Mouse (Mus musculus) natural killer cell, adult 2 months (primary cell): Measurements from ENCODE around the gene B430306N03Rik.
"Not testable (repeated sequence)": the region's sequence is repeated elsewhere in the genome, so short reads cannot be mapped to it uniquely, and the experiment has no call there.

ENCODE experiments used
- DNase-seq, 2 experiments: peaks; one replicate each; pipeline ENCODE4 v3.0.0; 2022; ENCODE audit warnings: low spot score in 2 of 2

Gene B430306N03Rik

DNA sequence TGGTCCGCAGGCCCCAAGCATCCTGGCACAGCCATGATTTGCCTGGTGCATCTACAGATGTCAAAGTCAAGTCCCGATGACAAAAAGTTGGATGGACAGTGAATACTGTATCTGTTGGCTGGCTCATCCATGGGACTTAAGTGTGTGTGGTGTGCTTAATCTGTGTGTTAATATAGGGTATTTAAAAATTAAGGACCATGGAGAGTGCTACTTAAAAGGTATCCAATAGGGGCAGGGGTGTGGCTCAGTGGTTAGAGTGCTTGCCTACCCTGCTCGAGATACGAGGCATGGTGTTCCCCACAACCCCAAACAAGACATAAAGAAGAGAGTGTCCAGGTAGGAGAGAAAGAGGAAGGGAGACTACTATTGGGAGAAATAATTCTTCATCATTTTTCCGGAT lies 14.1 kb upstream of the B430306N03Rik start:
- no peak for DNase-seq

- DNase-seq: no peak
Observed at GRCm38 (mm10) chr17:48312124-48312523, 3.8 kb upstream of the B430306N03Rik start.

- no peak for DNase-seq
Observed at GRCm38 (mm10) chr17:48318686-48319085, 2.7 kb downstream of the B430306N03Rik start.

GRCm38 (mm10) chr17:48321279-48321678 lies 5.3 kb downstream of the B430306N03Rik start:
- DNase-seq: no peak

DNA sequence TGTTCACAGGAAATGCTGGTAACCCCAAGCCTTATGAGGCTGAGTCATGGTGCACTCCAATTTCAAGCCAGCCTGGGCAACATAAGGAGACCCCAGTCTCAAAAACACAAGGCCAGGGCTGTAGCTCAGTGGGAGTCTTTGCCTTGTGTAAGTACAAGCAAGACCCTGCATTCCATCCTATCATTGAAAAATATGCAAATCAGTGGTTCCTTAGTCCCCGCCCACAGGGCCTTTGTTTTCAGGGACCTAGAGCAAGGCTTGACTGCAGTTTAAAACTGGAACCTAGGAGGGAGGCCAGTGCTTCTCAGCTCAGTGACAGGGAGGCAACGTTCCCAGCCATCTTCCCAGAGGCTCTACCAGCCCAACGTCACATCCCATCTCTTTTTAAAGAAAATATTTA lies 7.3 kb downstream of the B430306N03Rik start:
- no peak for DNase-seq

DNA sequence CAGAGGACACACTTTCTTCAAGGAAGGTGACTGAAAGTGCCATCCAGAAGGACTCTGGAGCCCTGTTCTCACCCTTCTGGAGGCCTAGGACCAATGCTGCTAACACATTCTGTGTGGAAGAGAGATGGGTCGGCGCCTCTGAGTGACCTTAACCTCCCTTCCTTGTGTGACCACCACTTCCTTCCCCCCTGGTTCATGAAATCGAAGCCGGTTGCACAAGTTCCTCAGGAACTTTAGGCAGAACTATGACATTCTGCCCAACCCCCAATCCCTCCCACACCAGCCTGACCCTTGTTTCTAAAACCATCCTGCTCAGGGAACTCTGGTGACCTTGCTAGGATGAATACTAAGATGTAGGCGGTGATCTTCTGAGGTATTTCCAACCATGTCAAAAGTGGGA lies 8.3 kb downstream of the B430306N03Rik start:
- DNase-seq: no peak

GRCm38 (mm10) chr17:48325093-48325492 lies 9.2 kb downstream of the B430306N03Rik start:
- DNase-seq: no peak

DNA sequence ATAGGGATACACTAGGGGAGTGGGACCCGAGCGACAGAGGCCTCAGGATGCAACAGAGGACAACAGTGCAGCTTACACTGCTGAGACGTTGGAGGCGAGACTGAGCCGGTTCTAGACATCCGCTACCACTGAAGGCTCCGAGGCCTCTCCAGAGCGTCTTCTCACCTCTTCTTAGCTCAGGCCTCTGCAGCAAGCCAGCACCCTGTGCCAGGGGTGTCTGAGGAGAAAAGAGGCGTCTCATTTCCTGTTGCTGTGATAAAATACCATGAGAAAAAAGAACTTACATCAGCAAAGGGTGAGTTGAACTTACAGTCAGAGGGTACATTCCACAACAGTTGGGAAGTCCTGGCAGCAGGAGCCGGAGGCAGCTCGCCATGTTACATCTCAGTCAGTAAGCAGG lies 9.7 kb downstream of the B430306N03Rik start:
- DNase-seq: no peak

- no peak for DNase-seq
Observed at GRCm38 (mm10) chr17:48326656-48327055, 10.7 kb downstream of the B430306N03Rik start.

GRCm38 (mm10) chr17:48332524-48332923 lies 16.6 kb downstream of the B430306N03Rik start:
- peak in 1 of 2 experiments; percentile 44 for DNase-seq

DNA sequence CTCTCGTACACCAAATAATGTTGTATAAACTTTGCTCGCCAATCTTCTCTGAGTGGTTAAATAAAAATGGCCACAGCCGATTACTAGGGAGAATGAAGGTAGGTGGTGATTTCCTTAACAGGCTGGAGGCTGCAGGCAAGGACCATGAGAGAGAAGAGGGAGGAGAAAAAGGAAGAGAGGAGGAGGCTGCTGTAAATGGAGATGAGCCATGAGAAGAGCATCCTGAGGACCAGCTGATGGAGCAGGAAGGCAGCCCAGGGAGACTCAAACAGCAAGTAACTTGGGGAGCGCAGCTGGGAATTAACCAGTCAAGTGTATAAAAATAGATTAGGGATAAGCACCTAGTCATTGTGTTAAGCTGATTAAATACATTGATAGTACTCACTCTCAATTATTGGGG lies 18.2 kb downstream of the B430306N03Rik start:
- DNase-seq: no peak

GRCm38 (mm10) chr17:48336857-48337256 lies 20.9 kb downstream of the B430306N03Rik start:
- peak; percentile 69 to 84 for DNase-seq

- no peak for DNase-seq
Observed at GRCm38 (mm10) chr17:48340267-48340666, 24.3 kb downstream of the B430306N03Rik start.

DNA sequence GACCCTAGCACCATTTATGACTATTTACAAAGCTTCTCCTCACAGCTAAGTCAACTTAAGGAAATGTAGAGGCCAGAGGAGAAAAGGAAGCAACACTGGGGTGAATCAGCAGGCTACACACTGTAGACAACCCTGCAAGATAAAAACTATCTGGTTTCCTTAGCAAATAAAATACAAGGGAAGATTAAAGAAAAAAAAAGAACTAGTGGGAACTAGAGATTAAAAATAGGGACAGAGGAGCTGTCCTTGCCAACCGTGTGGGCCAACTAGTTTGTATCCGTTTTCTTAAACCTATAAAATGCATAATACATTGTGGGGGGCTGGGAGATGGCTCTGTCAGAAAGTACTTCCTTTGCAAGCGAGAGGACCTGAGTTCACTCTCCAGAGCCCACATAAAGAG lies 26.0 kb downstream of the B430306N03Rik start:
- DNase-seq: no peak

DNA sequence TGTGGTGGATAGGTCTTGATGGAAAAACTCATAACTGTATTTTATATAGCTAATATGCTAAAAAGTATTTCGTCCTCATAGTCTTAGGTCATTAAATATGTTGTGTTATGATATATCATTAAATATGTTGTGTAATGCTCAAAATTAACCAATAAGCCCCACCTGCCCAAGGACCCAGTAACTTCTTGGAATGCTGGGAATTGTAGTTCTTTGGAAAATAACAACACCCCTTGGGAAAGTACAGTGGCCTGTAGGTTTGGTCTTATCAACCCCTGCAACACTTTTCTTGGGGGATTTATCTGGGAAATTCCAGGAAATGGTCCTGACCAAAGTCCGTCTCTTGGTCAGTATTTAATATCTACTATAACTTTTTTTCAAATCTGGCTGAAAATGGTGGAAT lies 27.1 kb downstream of the B430306N03Rik start:
- no peak for DNase-seq

- DNase-seq: no peak
Observed at GRCm38 (mm10) chr17:48345824-48346223, 29.9 kb downstream of the B430306N03Rik start.

DNA sequence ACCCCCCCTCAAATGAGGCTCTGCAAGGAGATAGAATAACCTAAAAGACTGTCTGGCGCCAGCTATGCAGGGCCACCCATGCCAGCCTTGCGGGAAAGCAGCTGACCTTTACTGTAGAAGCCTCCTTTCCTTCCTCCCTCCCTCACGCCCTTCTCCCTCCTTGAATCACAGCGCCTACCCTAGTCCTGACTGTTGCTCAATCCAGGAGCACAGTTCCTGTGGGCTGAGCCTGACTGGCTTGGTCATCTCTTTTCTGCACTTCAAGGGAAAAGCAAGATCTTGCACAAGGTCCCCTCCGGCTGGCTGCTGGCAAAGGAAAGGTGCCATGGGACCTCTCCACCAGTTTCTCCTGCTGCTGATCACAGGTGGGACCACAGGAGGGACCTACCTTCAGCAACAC lies 30.3 kb downstream of the B430306N03Rik start, which contains the start of gene Trem2:
TSS of gene Trem2 (plus strand) at position 171 of the 400 bp plus-strand sequence.
- DNase-seq: no peak

GRCm38 (mm10) chr17:48346834-48347233 lies 30.9 kb downstream of the B430306N03Rik start:
- no peak for DNase-seq

DNA sequence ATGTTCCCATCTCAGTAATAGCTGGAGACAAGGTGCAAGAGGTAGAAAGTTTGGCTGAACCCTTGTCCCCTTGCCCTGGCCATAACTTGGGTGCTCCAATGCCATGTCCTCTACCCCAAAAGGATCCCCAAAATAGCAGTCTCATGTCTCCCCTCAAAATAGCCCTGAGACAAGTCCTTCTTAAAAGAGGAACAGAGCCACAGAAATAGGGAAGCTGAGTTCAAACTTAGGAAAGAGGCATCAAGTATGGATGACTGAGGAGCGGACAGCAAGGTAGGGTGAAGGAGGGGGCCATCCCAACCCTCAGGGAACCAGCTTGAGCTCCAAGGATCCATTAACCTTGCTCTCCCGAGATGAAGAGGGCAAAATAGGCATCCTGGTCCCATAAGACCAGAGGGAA lies 31.3 kb downstream of the B430306N03Rik start:
- no peak for DNase-seq

DNA sequence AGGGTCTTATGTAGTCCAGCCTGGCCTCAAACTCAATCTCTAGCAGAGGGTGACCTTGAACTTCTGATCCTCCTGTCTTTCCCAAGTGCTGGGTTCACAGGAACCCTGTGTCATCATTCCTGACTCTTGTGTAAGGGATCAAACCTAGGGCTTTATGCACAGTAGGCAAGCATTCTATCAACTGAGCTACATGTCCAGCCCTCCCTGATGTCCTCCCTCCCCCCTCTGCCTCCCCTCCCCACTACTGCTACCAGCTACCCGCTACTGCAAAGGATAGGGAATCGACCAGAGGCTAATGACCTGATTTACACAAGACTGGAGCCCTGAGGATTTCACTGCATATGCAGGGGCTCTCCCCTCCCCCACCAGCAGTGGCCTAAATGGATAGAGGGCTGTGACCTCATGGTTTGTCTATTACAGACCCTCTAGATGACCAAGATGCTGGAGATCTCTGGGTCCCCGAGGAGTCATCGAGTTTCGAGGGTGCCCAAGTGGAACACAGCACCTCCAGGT lies 34.8 kb downstream of the B430306N03Rik start:
- no peak for DNase-seq

DNA sequence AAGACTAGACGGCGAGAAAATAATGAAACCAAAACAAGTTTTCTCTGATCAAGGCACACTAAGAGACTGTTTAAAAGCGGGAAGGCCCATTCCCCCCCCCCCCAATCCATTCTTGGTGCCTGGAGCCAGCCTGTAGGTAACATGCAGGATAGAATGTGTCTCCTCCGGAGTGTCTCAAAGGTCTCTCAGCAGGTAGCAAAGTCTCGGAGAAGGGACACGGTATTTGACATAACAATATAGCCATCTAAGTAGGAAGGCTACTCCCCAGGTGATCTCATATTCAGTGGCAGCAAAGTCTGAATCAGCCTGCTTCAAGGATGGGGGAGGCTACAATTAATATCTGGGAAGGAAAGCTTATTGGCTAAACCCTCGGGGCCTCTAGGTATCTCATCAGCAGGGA lies 37.0 kb downstream of the B430306N03Rik start:
- not testable (repeated sequence) for DNase-seq

GRCm38 (mm10) chr17:48355822-48356221 lies 39.9 kb downstream of the B430306N03Rik start:
- no peak for DNase-seq

GRCm38 (mm10) chr17:48357892-48358291 lies 42.0 kb downstream of the B430306N03Rik start:
- no peak for DNase-seq

DNA sequence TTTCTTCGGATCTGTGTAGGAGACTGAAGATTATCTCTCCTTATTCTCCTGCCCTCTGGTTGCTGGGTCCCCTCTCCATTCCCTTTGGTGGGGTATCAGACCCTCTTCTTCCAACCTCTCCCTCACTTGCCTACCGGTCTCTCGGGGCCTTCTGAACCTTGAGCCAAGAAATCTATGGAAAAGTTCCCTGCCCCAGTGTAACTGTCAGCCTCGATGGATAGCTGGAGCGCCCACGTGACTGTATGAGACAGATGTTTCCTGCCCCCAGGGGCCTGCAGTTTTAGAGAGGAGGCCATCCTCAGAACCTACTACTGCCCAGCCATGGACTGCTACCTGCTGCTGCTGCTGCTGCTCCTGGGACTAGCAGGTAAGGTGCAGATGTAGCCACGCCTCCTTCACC lies 43.7 kb downstream of the B430306N03Rik start, which contains the start of gene Treml1:
TSS of gene Treml1 (plus strand) at position 301 of the 400 bp plus-strand sequence.
- DNase-seq: no peak
